Mouse (Mus musculus) adrenal gland, adult 2 months (tissue): ENCODE results near the gene Adamts1. TPM values are rescaled to one million over a fixed set of nuclear protein-coding genes. Genes with fewer than 3 reads are reported as not detected.

Experiments
- DNase-seq: peaks from one replicate; pipeline ENCODE4 v3.0.0; 2021
- polyA plus RNA-seq: library from polyadenylated mRNA; depleted of rRNA; stranded (reverse); fragments of >200 nt; gene quantifications from 2 replicates; pipeline ENCODE4 v1.2.3, GENCODE M21; 2012; rRNA removed
- total RNA-seq, 2 experiments: library from RNA; stranded (reverse); gene quantifications; 2 replicates each; pipeline ENCODE4 v1.2.3; 2021

The Adamts1 gene
- total and polyA plus RNA-seq, 3 experiments, result 18.0 to 30.2 (median 18.0) TPM

- DNase-seq, result no peak
These were observed 37.2 kb downstream of the Adamts1 start for GRCm38 (mm10) chr16:85765697-85766096.

- DNase-seq, result no peak
These were observed 37.7 kb downstream of the Adamts1 start for GRCm38 (mm10) chr16:85765167-85765566.

GRCm38 (mm10) chr16:85762052-85762665 lies 40.8 kb downstream of the Adamts1 start:
- no peak for DNase-seq

- DNase-seq, result no peak
These were observed 41.8 kb downstream of the Adamts1 start for GRCm38 (mm10) chr16:85760961-85761580.

GRCm38 (mm10) chr16:85756101-85756819 lies 46.7 kb downstream of the Adamts1 start:
- peak; percentile 87 for DNase-seq

GRCm38 (mm10) chr16:85749335-85749734 lies 53.6 kb downstream of the Adamts1 start:
- DNase-seq, result no peak

- peak; percentile 86 for DNase-seq
These were observed 55.1 kb downstream of the Adamts1 start for GRCm38 (mm10) chr16:85747589-85748360.

- DNase-seq, result no peak
These were observed 56.5 kb downstream of the Adamts1 start for GRCm38 (mm10) chr16:85746386-85746785.

Other genes starting within 250 kb of the Adamts1 start
- gene Cyyr1, start 249.7 kb downstream of the Adamts1 start, total RNA-seq, result 10 to 100 TPM; 24.7 to 26.8 TPM
- gene Cyyr1, start 249.7 kb downstream of the Adamts1 start, polyA plus RNA-seq, result 37.1 and 39.1 TPM in 2 replicates
- gene Adamts5, start 98.7 kb upstream of the Adamts1 start, total RNA-seq, result 1 to 10 TPM; 7.3 to 8.5 TPM
- 2.8 and 3.0 TPM in 2 replicates for gene Adamts5, start 98.7 kb upstream of the Adamts1 start, polyA plus RNA-seq